Mouse (Mus musculus) heart, embryonic 10.5 days (tissue): Measurements from ENCODE around the gene Rnf126. TPM values are rescaled to one million over a fixed set of nuclear protein-coding genes. Genes with fewer than 3 reads are reported as not detected.
A peak's percentile ranks its signal among the peaks of the same experiment; 100 is the strongest.

Experiments used
- DNase-seq: peaks from one replicate; pipeline ENCODE4 v3.0.0-alpha.2; 2017; ENCODE audit warnings: low spot score
- H3K27ac ChIP-seq: fragments of 300-500 bp; sonication (generic); 2 replicates; pipeline ENCODE4 v1.5.1; 2016; ENCODE audit warnings: mild to moderate bottlenecking
- H3K27me3 ChIP-seq: fragments of 300-500 bp; sonication (generic); 2 replicates; pipeline ENCODE4 v1.6.1; 2016; ENCODE audit warnings: mild to moderate bottlenecking; ENCODE audit not compliant: poor library complexity, insufficient read depth, severe bottlenecking
- H3K36me3 ChIP-seq: fragments of 300-500 bp; sonication (generic); 2 replicates; pipeline ENCODE4 v1.6.1; 2016; ENCODE audit warnings: mild to moderate bottlenecking, moderate library complexity
- H3K4me1 ChIP-seq: fragments of 300-500 bp; sonication (generic); 2 replicates; pipeline ENCODE4 v1.6.1; 2016; ENCODE audit warnings: mild to moderate bottlenecking
- H3K4me3 ChIP-seq: fragments of 300-500 bp; sonication (generic); 2 replicates; pipeline ENCODE4 v1.5.1; 2016; ENCODE audit warnings: mild to moderate bottlenecking, moderate library complexity
- H3K9me3 ChIP-seq: fragments of 300-500 bp; sonication (generic); 2 replicates; pipeline ENCODE4 v1.6.1; 2016; ENCODE audit warnings: mild to moderate bottlenecking, moderate library complexity
- WGBS: fragments of 180-500 bp; shearing (Covaris S2); methylation state at CpG from one replicate; pipeline ENCODE4 v1.1.7; 2016; 5-methylcytosine and 5-hydroxymethylcytosine counted together
- polyA plus RNA-seq: library from polyadenylated mRNA; unstranded; fragments of >200 nt; fragmentation: Nextera tagmentation; extraction: Ambion mirVana; gene quantifications from 2 replicates; pipeline ENCODE4 v1.2.1, GENCODE M21; 2016

Gene Rnf126
- polyA plus RNA-seq, 1 experiment from 2014 or later = 113 TPM

DNA sequence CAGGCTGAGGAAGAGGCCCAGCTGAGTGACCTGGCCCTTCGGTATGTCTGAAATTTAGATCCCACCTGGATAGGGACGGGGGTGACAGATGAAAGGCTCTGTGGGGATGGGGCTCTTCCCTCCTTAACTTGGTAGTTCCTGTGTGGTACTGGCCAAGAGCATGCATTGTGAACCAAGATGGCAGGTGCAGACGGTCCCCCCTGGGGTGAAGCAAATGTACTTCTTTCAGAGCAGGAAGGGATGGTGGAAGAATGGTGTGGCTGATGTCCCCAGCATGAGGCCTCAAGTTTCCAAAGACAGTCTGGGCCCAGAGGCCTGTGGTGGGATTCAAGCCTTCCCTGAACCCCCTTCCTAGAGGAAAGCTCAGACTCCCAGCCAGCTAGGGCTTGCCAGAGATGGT is 10.9 kb downstream of the Rnf126 start:
- WGBS = 78% methylated on average over 3 of the region's 3 CpGs
- H3K4me3 ChIP-seq = no peak overlapping the region
- no peak overlapping the region for H3K27ac ChIP-seq
- no peaks in the 10 kb centered on the region for H3K9me3 ChIP-seq
- peaks cover 16% of the 10 kb centered on the region for H3K4me1 ChIP-seq
- no peak for DNase-seq
- peaks cover 10% of the 10 kb centered on the region; the same call in 1 of the 2 replicates for H3K27me3 ChIP-seq
- peaks cover 51% of the 10 kb centered on the region for H3K36me3 ChIP-seq

DNA sequence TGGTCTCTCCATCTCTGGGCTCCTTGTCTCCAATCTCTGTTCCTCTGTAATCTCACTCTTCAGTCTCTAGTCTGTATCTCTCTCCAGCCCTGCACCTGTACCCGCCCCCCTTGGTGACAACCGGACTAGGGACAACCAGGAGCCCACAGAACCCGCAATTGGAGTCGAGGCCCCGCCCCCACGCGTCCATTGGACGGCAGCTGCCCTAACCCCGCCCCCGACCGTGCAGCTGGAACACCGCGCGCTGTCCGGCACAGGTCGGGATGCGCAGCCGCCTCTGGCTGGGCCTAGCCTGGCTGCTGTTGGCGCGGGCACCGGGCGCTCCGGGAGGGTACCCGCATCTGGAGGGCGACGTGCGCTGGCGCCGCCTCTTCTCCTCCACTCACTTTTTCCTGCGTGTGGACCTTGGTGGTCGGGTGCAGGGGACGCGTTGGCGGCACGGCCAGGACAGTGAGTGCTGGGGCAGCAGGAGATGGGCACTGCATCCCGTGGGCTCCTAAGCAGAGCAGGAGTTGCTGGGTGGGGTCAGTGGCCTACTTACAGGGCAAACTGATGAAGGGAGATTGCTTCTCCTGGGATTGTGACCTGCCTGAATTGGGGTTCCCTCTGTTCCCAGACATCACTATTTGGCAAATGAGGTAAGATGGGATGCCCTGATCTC is 11.8 kb downstream of the Rnf126 start, which contains the start of gene Fgf22:
Gene Fgf22, plus strand, starts transcription at position 221 of the 661 bp plus-strand sequence.
- peak within 1 kb of the TSS; percentile 29; the same call in 1 of the 2 replicates for H3K27ac ChIP-seq
- WGBS = 3% methylated on average over 36 of the region's 36 CpGs
- H3K36me3 ChIP-seq = peaks cover 42% of the 10 kb centered on the region
- no peaks in the 10 kb centered on the region for H3K9me3 ChIP-seq
- peak within 1 kb of the TSS; percentile 57 for H3K4me3 ChIP-seq
- H3K27me3 ChIP-seq = peaks cover 10% of the 10 kb centered on the region; the same call in 1 of the 2 replicates
- peaks cover 16% of the 10 kb centered on the region for H3K4me1 ChIP-seq
- no peak for DNase-seq

DNA sequence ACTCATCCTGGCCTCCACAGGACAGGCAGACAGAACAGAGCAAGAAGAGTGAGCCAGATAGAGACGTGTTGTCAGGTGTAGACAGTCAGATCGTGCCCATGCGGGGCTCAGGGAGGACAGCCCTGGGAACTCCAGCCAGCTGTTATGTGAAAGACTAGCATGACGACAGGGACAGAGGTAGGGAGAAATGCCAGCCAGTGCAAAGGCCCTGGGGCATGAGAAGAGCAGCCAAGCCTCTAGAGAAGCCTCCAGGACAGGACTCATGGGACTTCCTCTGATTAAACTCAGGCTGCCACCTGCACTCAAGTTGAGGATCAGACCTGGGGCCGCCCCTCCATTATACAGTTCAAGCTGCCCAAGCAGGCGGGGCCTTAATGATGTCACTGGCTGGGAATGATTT is 18.3 kb downstream of the Rnf126 start:
- WGBS = 77% methylated on average over 6 of the region's 6 CpGs
- H3K27ac ChIP-seq = no peak overlapping the region
- DNase-seq = no peak
- H3K27me3 ChIP-seq = no peaks in the 10 kb centered on the region; the same call in 1 of the 2 replicates
- no peaks in the 10 kb centered on the region for H3K9me3 ChIP-seq
- peaks cover 15% of the 10 kb centered on the region for H3K36me3 ChIP-seq
- H3K4me3 ChIP-seq = no peak overlapping the region
- H3K4me1 ChIP-seq = peaks cover 12% of the 10 kb centered on the region; the same call in 1 of the 2 replicates

DNA sequence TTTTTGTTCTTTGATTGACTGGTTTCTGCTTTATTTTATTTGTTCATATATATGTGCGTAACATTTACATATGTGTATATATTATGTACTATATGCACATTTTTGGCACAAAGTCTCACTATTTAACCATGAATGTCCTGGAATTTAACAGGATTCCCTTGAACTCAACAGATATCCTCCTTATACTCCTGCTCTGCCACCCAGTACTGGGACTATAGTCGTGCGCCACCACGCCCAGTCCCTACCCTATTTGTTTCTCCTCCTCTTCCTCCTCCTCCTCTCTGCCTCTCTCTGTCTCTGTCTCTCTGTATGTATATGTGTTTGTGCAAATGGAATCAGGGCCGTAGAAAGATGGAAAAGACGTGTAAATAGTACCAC is 20.0 kb downstream of the Rnf126 start:
- 23% methylated on average over 6 of the region's 6 CpGs for WGBS
- no peak for DNase-seq
- Histone ChIP-seq H3K36me3 (peaks cover 32% of the 10 kb centered on the region), H3K4me3 (peak overlapping the region; percentile 73), H3K27ac (peak overlapping the region; percentile 56; the same call in 1 of the 2 replicates), H3K9me3 (no peaks in the 10 kb centered on the region), H3K27me3 (no peaks in the 10 kb centered on the region; the same call in 1 of the 2 replicates), H3K4me1 (peaks cover 12% of the 10 kb centered on the region; the same call in 1 of the 2 replicates)

DNA sequence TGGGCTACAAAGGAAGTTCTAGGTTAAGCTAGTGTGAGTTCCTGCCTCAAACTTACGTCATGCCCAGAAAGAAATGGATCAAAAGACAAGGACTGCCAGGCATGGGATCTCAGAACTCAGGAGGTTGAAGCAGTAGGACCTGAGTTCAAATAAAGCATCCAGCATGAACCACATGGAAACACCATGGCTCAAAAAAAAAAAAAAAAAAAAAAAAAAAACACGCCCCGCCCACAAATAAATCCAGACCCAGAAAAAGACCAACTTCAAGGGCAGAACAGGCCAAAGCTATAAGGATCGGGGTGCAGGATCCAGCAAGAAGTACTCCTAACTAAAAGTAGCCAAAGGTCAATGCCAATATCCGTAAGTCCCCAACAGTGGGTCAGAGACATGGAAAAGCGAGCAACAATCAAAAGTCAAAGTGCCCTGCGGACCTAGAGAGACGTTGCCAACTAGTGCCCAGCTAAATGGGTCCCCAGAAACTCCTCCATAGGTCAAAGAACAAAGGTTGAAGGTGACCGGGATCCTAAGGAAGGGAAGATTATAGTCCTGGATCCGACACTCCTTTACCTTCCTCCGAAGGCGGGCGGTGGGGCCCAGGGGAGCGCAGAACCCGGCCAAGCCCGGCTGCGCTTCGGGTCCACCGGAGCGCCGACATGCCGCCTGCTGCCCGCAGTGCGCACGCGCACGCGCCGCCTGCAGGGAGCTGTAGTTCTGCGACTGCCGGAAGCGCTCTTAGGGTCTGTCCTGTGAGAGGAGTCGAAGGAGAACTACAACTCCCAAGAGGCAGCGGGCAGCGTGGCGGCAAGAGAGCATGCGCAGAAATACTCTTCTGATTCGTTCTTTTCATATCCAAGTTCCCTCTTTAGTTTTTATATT is 20.6 kb downstream of the Rnf126 start, which contains the start of gene Polrmt:
Gene Polrmt, minus strand, starts transcription at position 684 of the 876 bp plus-strand sequence.
- H3K27ac ChIP-seq = peak within 1 kb of the TSS; percentile 82
- H3K9me3 ChIP-seq = peaks cover 2% of the 10 kb centered on the region; the same call in 1 of the 2 replicates
- DNase-seq = peak; percentile 99
- peaks cover 38% of the 10 kb centered on the region for H3K36me3 ChIP-seq
- no peaks in the 10 kb centered on the region for H3K27me3 ChIP-seq
- WGBS = 3% methylated on average over 38 of the region's 38 CpGs
- peaks cover 8% of the 10 kb centered on the region; the same call in 1 of the 2 replicates for H3K4me1 ChIP-seq
- H3K4me3 ChIP-seq = peak within 1 kb of the TSS; percentile 73

DNA sequence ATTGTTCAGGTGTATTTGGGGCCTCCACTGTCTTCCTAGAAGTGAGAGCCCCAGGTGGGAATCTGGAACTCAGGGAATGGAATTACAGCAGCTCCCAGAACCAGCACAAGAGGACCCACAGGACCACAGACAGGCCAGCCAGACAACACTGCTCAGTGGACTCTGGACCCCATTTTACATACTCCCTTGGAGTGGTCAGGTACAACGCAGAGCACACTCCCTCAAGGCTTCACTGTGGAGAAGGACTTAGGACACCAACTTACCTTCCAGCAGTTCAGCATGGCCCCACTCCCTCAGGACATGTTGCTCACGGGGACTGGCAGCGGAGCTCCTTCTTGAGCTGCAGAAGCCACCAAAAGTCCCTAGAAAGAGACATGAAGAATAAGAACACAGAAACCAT is 21.3 kb downstream of the Rnf126 start:
- Histone ChIP-seq H3K27ac (no peak overlapping the region), H3K4me3 (peak overlapping the region; percentile 73), H3K9me3 (peaks cover 10% of the 10 kb centered on the region), H3K27me3 (no peaks in the 10 kb centered on the region), H3K4me1 (peaks cover 8% of the 10 kb centered on the region; the same call in 1 of the 2 replicates), H3K36me3 (peaks cover 45% of the 10 kb centered on the region)
- no peak for DNase-seq
- 90% methylated on average over 3 of the region's 3 CpGs for WGBS

DNA sequence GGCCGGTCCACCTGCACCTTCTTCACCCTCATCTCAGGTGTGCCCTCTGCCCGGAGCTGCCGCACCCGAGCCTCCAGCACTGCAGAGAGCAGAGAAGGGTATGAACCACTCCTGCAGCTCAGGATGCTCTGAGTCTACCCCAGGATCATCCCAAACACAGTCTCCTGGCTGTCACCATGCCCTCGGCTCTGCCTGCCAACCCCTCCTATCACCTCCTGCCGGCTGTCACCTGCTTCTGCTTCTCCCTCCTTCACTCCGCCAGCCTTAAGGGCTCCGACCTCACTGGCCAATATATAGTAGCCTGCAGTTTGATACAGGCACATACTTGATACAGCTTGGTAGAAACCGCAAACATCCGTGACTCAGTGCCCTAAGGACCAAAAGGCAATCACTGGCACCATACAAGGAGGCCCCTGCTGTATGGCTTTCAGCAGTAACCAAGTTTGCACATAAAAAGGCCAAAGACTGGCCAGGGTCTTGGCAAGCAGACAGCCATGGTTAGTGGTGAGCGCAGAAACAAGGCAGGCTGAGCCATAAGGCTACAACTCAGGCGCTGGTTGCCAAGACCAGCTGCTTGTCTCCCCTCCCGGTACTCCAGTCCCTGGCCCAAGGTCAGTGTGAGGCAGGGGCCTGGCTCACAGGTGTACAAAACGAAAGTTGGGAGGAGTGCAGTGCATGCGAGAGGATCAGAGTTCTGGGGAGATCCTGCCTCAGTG is 22.9 kb downstream of the Rnf126 start:
- Histone ChIP-seq H3K36me3 (peaks cover 61% of the 10 kb centered on the region), H3K27ac (no peak overlapping the region), H3K4me1 (peaks cover 8% of the 10 kb centered on the region; the same call in 1 of the 2 replicates), H3K27me3 (no peaks in the 10 kb centered on the region), H3K9me3 (peaks cover 26% of the 10 kb centered on the region), H3K4me3 (no peak overlapping the region)
- no peak for DNase-seq
- WGBS = 90% methylated on average over 15 of the region's 15 CpGs

DNA sequence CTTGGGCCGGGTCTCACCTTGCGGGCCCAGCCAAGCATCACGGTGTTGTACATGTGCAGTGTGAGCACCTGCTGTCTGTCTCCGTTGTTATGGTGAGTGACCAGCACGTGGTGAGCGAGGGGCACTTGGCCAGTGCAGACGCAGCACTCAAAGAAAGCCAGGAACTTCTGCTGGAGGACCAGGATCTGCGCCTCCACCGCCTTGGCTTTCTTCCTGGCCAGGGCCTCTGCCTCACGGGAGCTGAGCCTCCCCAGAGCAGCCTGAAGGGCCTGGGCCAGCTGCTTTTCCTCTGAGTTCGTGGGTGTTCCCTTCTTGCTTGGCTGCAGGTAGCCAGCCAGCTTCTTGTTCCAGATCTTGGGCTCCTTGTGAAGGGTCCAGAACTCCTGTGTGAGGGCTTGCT is 23.6 kb downstream of the Rnf126 start:
- WGBS = 91% methylated on average over 11 of the region's 11 CpGs

DNA sequence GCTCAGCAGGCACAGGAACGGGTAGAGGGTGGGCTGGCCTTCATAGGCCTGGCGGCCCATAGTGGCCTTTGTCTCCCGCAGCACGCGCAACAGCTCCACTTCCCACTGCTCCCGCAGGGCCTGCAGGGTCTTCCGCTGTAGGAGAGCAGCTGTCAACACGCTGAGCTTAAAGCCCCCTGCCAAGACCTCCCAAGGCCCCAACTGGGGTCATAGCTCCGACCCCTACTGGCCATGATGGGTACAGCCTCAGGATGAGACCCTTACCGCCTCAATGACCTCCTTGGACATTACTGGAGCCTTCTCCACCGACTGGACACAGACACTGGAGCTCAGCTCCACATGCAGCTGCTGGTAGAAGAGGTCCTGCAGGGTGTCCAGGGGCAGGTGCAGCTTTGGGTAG is 25.9 kb downstream of the Rnf126 start:
- no peak for DNase-seq
- H3K4me1 ChIP-seq = peaks cover 9% of the 10 kb centered on the region
- H3K9me3 ChIP-seq = peaks cover 53% of the 10 kb centered on the region
- peaks cover 91% of the 10 kb centered on the region for H3K36me3 ChIP-seq
- H3K4me3 ChIP-seq = 0 out of 2 replicates have a peak overlapping the region, but pooled peaks have one; percentile 8
- 77% methylated on average over 11 of the region's 11 CpGs for WGBS
- no peak overlapping the region for H3K27ac ChIP-seq
- H3K27me3 ChIP-seq = peaks cover 22% of the 10 kb centered on the region

More for the DNA sequence above, 23.6 kb downstream of the Rnf126 start:
- Histone ChIP-seq H3K4me1 (peaks cover 8% of the 10 kb centered on the region; the same call in 1 of the 2 replicates), H3K4me3 (no peak overlapping the region), H3K27me3 (no peaks in the 10 kb centered on the region), H3K36me3 (peaks cover 68% of the 10 kb centered on the region), H3K9me3 (peaks cover 32% of the 10 kb centered on the region), H3K27ac (no peak overlapping the region)
- no peak for DNase-seq

DNA sequence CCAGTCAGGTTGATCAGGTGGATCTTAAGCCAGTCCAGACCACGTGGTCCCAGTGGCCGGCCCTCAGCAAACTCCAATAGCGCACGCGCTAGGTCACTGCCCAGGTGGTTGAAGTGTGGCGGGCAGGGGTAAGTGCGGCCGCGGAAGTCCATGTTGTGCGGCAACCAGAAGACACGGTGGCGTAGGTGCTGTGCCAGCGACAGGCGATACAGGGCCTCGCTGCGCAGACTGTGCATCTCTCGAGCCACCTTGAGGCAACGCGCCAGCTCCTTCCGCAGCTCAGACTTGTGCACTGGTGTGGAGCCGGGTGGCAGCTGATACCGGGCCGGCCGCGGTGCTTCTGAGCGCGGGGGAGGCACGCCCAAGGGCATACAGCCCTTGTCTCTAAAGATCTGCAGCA is 27.5 kb downstream of the Rnf126 start:
- Histone ChIP-seq H3K36me3 (peaks cover 98% of the 10 kb centered on the region), H3K4me1 (peaks cover 11% of the 10 kb centered on the region), H3K9me3 (peaks cover 61% of the 10 kb centered on the region), H3K4me3 (0 out of 2 replicates have a peak overlapping the region, but pooled peaks have one; percentile 12), H3K27me3 (peaks cover 38% of the 10 kb centered on the region), H3K27ac (no peak overlapping the region)
- 96% methylated on average over 28 of the region's 28 CpGs for WGBS
- no peak for DNase-seq

DNA sequence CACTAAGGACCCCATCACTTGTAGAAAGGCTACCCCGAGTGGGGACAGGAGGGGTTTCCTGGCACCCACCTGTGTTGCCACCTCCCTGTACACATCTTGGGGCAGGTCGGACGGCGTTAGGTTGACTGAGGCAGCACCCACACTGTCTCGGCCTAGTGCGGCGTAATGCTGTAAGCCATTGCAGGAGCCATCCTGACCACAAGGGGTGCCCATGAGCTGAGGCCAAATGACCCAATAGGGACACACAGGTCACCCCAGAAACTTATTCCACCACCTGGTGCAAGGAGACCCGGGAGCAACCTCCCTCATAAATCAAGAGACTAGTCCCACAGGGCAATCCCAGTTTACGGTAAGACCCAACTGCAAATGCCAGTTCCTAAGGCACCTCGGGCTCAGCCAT is 28.5 kb downstream of the Rnf126 start:
- Histone ChIP-seq H3K4me3 (no peak overlapping the region), H3K36me3 (peaks cover 96% of the 10 kb centered on the region), H3K27ac (no peak overlapping the region), H3K4me1 (peaks cover 11% of the 10 kb centered on the region), H3K9me3 (peaks cover 61% of the 10 kb centered on the region), H3K27me3 (peaks cover 44% of the 10 kb centered on the region)
- WGBS = 88% methylated on average over 10 of the region's 10 CpGs
- no peak for DNase-seq

DNA sequence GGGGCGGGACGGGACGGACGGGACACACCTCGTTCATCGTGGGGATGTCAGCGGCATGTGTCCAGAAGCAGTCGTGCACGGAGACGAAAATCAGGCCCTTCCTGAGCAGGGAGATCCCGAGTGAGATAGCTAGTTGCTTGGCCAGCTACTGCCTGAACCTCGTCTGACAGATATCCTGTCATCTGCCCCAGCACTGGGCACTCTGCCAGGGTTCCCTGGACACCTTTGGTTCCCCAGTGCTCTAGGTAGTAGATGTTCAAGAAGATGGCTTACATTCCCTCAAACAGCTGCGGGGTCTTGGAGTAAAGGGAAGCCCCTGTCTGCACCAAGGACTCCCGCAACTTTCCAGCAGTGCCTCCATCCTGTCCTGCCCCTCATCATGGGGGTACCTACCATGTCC is 30.0 kb downstream of the Rnf126 start:
- no peak for DNase-seq
- peaks cover 44% of the 10 kb centered on the region for H3K27me3 ChIP-seq
- H3K36me3 ChIP-seq = peaks cover 81% of the 10 kb centered on the region
- H3K4me1 ChIP-seq = peaks cover 11% of the 10 kb centered on the region
- no peak overlapping the region for H3K27ac ChIP-seq
- H3K9me3 ChIP-seq = peaks cover 61% of the 10 kb centered on the region
- H3K4me3 ChIP-seq = no peak overlapping the region
- WGBS = 90% methylated on average over 14 of the region's 14 CpGs
